Mouse (Mus musculus): ENCODE data around the gene Cars. TPM values are rescaled to one million over a fixed set of nuclear protein-coding genes. Genes with fewer than 3 reads are reported as not detected.
A peak's percentile ranks its signal among the peaks of the same experiment; 100 is the strongest.

Cars gene
- total and polyA plus RNA-seq, 3 experiments = 40.8 to 73.5 TPM; not detected in 1

DNA sequence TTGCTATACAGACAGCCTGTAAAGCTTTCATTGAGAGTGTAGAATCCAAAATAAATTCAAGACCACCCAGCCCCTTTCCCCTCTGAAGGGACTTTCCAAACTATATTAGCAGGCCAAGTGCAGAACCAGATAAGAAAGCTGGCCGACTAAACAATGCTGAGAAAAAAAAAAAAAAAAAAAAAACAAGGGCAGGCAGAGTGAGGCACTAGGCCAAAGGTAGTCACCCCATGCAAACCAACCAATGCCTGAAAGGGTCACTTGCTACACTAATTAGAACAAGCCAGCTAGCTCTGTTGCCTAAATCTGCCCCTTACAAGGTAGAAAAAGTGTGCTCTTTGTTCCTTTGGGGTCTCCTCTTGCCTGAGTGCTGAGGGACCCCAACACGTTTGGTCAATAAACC is 5.0 kb upstream of the Cars start:
- Histone ChIP-seq H3K27me3 (ENCODE audit: control insufficient read depth in 1 of 2, insufficient read depth in 2 of 2, low read length in 2 of 2) (no peaks in the 10 kb centered on the region), H3K9me3 (replicated peaks; ENCODE audit: insufficient read depth, low read length) (no peaks in the 10 kb centered on the region), H3K36me3 (ENCODE audit: control insufficient read depth in 1 of 2, insufficient read depth in 2 of 2, low read length in 2 of 2) (peaks cover 0 to 2% of the 10 kb centered on the region in 2 experiments; a peak in 1 of 4 replicates), H3K4me3 (ENCODE audit: control insufficient read depth in 1 of 2, insufficient read depth in 1 of 2, low read depth in 2 of 2, low read length in 2 of 2) (no peak overlapping the region), H3K79me2 (ENCODE audit: control insufficient read depth, insufficient read depth, low read length, poor library complexity) (no peaks in the 10 kb centered on the region), H3K27ac (ENCODE audit: control insufficient read depth, low read depth, low read length) (no peak overlapping the region), H3K4me1 (ENCODE audit: control insufficient read depth in 1 of 2, insufficient read depth in 2 of 2, low read length in 2 of 2) (0 out of 4 replicates have a peak, but pooled peaks cover 0 to 4% of the 10 kb centered on the region in 2 experiments), H3K9ac (ENCODE audit: control insufficient read depth, low read depth, low read length, poor library complexity, severe bottlenecking) (no peak overlapping the region)
- no peak for DNase-seq (ENCODE audit: low read depth, low spot score)
- TF ChIP-seq ZKSCAN1 (IDR thresholded peaks at IDR 0.05; ENCODE audit: low read depth, low read length) (no peak), ZNF384 (IDR thresholded peaks at IDR 0.05; ENCODE audit: low read depth, low read length) (peak; percentile 78)

DNA sequence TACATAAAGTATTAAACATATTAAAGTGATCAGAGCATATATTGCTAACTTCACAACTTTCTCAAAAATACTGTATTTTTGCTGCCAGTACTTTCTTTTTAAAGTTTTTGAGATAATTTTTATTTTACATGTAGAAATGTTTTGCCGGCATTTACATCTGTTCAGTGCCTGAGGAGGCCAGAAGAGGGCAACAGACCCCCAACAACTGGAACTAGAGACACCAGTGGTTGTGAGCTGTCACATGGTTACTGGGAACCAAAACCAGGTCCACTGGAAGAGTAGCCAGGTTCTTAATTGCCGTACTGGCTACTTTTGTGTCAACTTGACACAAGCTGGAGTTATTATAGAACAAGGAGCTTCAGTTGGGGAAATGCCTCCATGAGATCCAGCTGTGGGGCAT is 1.8 kb upstream of the Cars start:
- Histone ChIP-seq H3K9ac (ENCODE audit: control insufficient read depth, low read depth, low read length, poor library complexity, severe bottlenecking) (no peak overlapping the region), H3K27me3 (ENCODE audit: control insufficient read depth in 1 of 2, insufficient read depth in 2 of 2, low read length in 2 of 2) (no peaks in the 10 kb centered on the region), H3K9me3 (replicated peaks; ENCODE audit: insufficient read depth, low read length) (no peaks in the 10 kb centered on the region), H3K27ac (ENCODE audit: control insufficient read depth, low read depth, low read length) (no peak overlapping the region), H3K79me2 (ENCODE audit: control insufficient read depth, insufficient read depth, low read length, poor library complexity) (peaks cover 27% of the 10 kb centered on the region), H3K4me1 (ENCODE audit: control insufficient read depth in 1 of 2, insufficient read depth in 2 of 2, low read length in 2 of 2) (peaks cover 0 to 15% of the 10 kb centered on the region in 2 experiments; a peak in 3 of 4 replicates), H3K36me3 (ENCODE audit: control insufficient read depth in 1 of 2, insufficient read depth in 2 of 2, low read length in 2 of 2) (peaks cover 3 to 16% of the 10 kb centered on the region in 2 experiments), H3K4me3 (ENCODE audit: control insufficient read depth in 1 of 2, insufficient read depth in 1 of 2, low read depth in 2 of 2, low read length in 2 of 2) (no peak overlapping the region)
- DNase-seq (ENCODE audit: low read depth, low spot score) = peak; percentile 69
- TF ChIP-seq RCOR1 (IDR thresholded peaks at IDR 0.05; ENCODE audit: low read depth, low read length) = no peak
- peak; percentile 60 for TF ChIP-seq RAD21 (IDR thresholded peaks at IDR 0.05; ENCODE audit: low read depth, low read length)
- TF ChIP-seq MAFK (IDR thresholded peaks at IDR 0.05; ENCODE audit: borderline replicate concordance, low read depth, low read length) = no peak
- TF ChIP-seq CTCF (IDR thresholded peaks at IDR 0.05 in 2 of 3, conservative IDR thresholded peaks at IDR 0.05 in 1 of 3; ENCODE audit: control insufficient read depth in 1 of 3, insufficient read depth in 1 of 3, low read depth in 2 of 3, low read length in 3 of 3, poor library complexity in 1 of 3, severe bottlenecking in 1 of 3) = peak; percentile 28 to 57 (median 55); a peak in 5 of 6 replicates
- TF ChIP-seq ZC3H11A (IDR thresholded peaks at IDR 0.05; ENCODE audit: low read depth, low read length) = peak; percentile 36; the same call in 1 of the 2 replicates
- peak; percentile 54 for TF ChIP-seq SMC3 (IDR thresholded peaks at IDR 0.05; ENCODE audit: low read depth, low read length)
- TF ChIP-seq MYB (IDR thresholded peaks at IDR 0.05; ENCODE audit: low read depth, low read length) = no peak
- peak; percentile 64 for TF ChIP-seq USF1 (IDR thresholded peaks at IDR 0.05; ENCODE audit: low read depth, low read length)

DNA sequence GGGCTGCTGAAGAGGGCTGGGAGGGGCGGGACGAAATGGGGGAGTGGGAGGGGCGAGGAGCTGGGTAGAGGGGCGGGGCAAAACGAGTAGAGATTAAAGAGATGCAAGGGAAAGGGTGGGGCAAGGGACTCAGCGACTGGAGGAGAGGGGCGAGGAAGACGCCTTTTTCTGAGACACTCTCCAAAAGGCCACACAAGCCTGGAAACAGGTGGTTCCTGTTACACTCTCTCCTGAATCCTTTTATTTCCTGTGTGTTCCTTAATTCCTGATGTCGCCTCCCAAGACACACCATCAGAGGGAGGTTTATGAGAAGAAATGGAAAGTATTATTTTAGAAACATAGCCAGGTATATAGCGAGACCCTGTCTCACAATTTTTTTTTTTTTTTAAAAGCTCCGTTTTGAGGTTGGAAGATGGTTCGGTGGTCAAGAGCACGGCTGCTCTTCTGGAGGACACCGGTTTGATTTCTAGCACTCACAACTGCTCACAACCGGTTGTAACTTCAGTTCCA is 396 bp upstream of the Cars start:
- no peak for DNase-seq (ENCODE audit: low read depth, low spot score)
- H3K4me1 ChIP-seq (ENCODE audit: control insufficient read depth in 1 of 2, insufficient read depth in 2 of 2, low read length in 2 of 2) = peaks cover 0 to 11% of the 10 kb centered on the region in 2 experiments; a peak in 3 of 4 replicates
- H3K79me2 ChIP-seq (ENCODE audit: control insufficient read depth, insufficient read depth, low read length, poor library complexity) = peaks cover 35% of the 10 kb centered on the region
- H3K27ac ChIP-seq (ENCODE audit: control insufficient read depth, low read depth, low read length) = peak overlapping the region; percentile 26; the same call in 1 of the 2 replicates
- no peaks in the 10 kb centered on the region for H3K27me3 ChIP-seq (ENCODE audit: control insufficient read depth in 1 of 2, insufficient read depth in 2 of 2, low read length in 2 of 2)
- peaks cover 3 to 16% of the 10 kb centered on the region in 2 experiments for H3K36me3 ChIP-seq (ENCODE audit: control insufficient read depth in 1 of 2, insufficient read depth in 2 of 2, low read length in 2 of 2)
- H3K9ac ChIP-seq (ENCODE audit: control insufficient read depth, low read depth, low read length, poor library complexity, severe bottlenecking) = peak overlapping the region; percentile 59
- H3K4me3 ChIP-seq (ENCODE audit: control insufficient read depth in 1 of 2, insufficient read depth in 1 of 2, low read depth in 2 of 2, low read length in 2 of 2) = peak overlapping the region; percentile 50 to 74
- no peaks in the 10 kb centered on the region for H3K9me3 ChIP-seq (replicated peaks; ENCODE audit: insufficient read depth, low read length)
- TF ChIP-seq POLR2AphosphoS2 (IDR thresholded peaks at IDR 0.05; ENCODE audit: low read length) = no peak
- TF ChIP-seq MAFK (IDR thresholded peaks at IDR 0.05; ENCODE audit: borderline replicate concordance, low read depth, low read length) = no peak
- TF ChIP-seq KAT2A (conservative IDR thresholded peaks at IDR 0.05; ENCODE audit: low read depth, low read length) = no peak
- 0 out of 2 replicates have a peak, but pooled peaks have one; percentile 26 for TF ChIP-seq MAX (IDR thresholded peaks at IDR 0.05; ENCODE audit: low read length)
- TF ChIP-seq MYC (IDR thresholded peaks at IDR 0.05; ENCODE audit: low read depth, low read length) = no peak
- TF ChIP-seq ELF1 (IDR thresholded peaks at IDR 0.05; ENCODE audit: low read depth, low read length) = no peak
- no peak for TF ChIP-seq UBTF (IDR thresholded peaks at IDR 0.05; ENCODE audit: borderline replicate concordance, insufficient read depth, low read depth, low read length)
- TF ChIP-seq MYB (IDR thresholded peaks at IDR 0.05; ENCODE audit: low read depth, low read length) = no peak
- TF ChIP-seq RCOR1 (IDR thresholded peaks at IDR 0.05; ENCODE audit: low read depth, low read length) = no peak
- no peak for TF ChIP-seq POLR2AphosphoS5 (IDR thresholded peaks at IDR 0.05; ENCODE audit: borderline replicate concordance, low read depth, low read length)
- peak in 1 of 2 experiments; percentile 56; a peak in 1 of 4 replicates for TF ChIP-seq POLR2A (IDR thresholded peaks at IDR 0.05; ENCODE audit: control insufficient read depth in 1 of 2, insufficient read depth in 1 of 2, low read depth in 1 of 2, low read length in 2 of 2, poor library complexity in 1 of 2)
- peak; percentile 65 for TF ChIP-seq ZNF384 (IDR thresholded peaks at IDR 0.05; ENCODE audit: low read depth, low read length)
- TF ChIP-seq E2F4 (IDR thresholded peaks at IDR 0.05; ENCODE audit: borderline replicate concordance, low read depth, low read length) = 0 out of 2 replicates have a peak, but pooled peaks have one; percentile 27
